Mouse (Mus musculus): Measurements from ENCODE around the gene Cx3cl1. TPM values are rescaled to one million over a fixed set of nuclear protein-coding genes. Genes with fewer than 3 reads are reported as not detected.
A peak's percentile ranks its signal among the peaks of the same experiment; 100 is the strongest.

Gene Cx3cl1
- polyA plus RNA-seq, 1 experiment: 148 TPM

DNA sequence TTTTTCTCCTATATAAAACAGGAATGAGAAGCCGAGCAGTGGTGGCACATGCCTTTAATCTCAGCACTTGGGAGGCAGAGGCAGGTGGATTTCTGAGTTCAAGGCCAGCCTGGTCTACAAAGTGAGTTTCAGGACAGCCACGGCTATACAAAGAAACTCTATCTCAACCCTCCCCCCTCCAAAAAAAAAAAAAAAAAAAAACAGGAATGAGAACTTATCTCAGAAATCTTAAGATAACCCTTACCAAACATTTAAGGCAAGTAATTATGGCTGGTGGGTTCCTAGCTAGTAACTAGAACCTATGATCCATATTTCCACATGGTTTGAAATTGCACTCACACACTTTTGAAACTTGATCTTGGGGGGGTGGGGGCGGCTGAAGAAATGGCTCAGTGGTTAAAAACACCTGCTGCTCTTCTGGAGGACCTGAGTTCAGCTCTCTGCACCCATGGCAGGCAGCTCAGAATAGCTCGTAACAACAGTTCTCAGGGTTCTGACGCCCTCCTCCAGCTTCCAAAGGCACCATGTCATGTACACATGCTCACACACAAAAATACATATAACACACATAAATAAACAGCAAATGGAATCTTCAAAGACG lies 14.3 kb downstream of the Cx3cl1 start:
- peaks cover 53% of the 10 kb centered on the region for H3K4me1 ChIP-seq (ENCODE audit: control insufficient read depth, insufficient read depth, low read length)
- DNase-seq: no peak
- H3K36me3 ChIP-seq (ENCODE audit: control insufficient read depth, insufficient read depth, low read length): no peaks in the 10 kb centered on the region
- 0 out of 2 replicates have a peak overlapping the region, but pooled peaks have one; percentile 21 for H3K27ac ChIP-seq (ENCODE audit: insufficient read depth, low read depth, low read length)
- no peaks in the 10 kb centered on the region for H3K27me3 ChIP-seq (replicated peaks; ENCODE audit: control insufficient read depth, insufficient read depth, low read length)
- no peak overlapping the region for H3K4me3 ChIP-seq (ENCODE audit: insufficient read depth, low read depth, low read length)
- TF ChIP-seq POLR2A (IDR thresholded peaks at IDR 0.05; ENCODE audit: low read depth, low read length) (no peak), CTCF (conservative IDR thresholded peaks at IDR 0.05; ENCODE audit: insufficient read depth, insufficient read length, low read depth, low read length) (no peak)
- 78% methylated on average over 6 of the region's 6 CpGs for WGBS

DNA sequence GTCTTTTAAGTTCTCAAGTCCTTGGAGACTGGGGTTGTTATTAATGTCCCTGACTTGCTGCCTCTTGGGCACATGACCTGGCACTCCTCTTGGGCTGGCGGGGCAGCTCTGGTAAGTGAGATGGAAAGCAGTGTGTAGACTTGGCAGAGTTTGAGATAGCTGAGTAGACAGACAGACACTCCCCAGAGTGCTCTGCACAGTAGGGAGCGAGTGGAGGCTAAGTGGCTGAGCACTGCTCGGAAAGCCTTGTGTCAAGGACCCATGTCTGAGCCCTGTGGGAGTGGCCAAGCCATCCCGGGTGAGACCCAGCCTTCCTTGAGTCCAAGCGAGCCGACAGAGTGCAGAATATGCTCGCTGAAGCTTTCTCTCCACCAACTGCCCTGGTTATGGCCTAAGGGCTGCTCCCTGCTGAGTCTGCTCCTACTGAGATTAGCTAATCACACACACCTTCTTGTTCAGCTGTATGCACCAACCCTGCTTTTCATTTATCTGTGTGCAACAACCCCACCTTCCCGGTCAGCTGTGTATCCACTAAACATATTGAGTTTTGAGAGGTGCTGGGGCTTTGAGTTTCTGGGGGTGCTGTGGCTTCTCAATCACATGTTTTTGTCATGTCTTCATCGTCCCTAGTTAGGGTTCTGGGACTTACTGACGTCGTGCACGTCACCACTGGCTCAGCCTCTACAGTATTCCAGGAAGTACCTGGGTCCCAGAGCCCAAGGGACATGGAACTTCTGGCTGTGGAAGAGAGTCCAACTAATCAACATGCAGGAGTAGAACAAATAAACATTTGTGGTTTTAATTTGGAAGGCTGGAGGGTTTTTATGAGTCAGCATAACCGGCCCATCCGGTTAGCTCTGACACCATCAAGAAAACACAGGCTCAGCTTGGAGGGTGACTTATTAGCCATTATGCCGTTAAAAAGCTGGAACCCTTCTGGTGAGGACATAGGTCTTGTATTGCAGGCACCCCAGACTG lies 16.0 kb downstream of the Cx3cl1 start:
- H3K27ac ChIP-seq (ENCODE audit: insufficient read depth, low read depth, low read length): peak overlapping the region; percentile 95
- no peak overlapping the region for H3K4me3 ChIP-seq (ENCODE audit: insufficient read depth, low read depth, low read length)
- TF ChIP-seq CTCF (conservative IDR thresholded peaks at IDR 0.05; ENCODE audit: insufficient read depth, insufficient read length, low read depth, low read length) (no peak), POLR2A (IDR thresholded peaks at IDR 0.05; ENCODE audit: low read depth, low read length) (no peak)
- H3K27me3 ChIP-seq (replicated peaks; ENCODE audit: control insufficient read depth, insufficient read depth, low read length): no peaks in the 10 kb centered on the region
- H3K4me1 ChIP-seq (ENCODE audit: control insufficient read depth, insufficient read depth, low read length): peaks cover 38% of the 10 kb centered on the region
- peak; percentile 89 for DNase-seq
- 33% methylated on average over 15 of the region's 15 CpGs for WGBS
- no peaks in the 10 kb centered on the region for H3K36me3 ChIP-seq (ENCODE audit: control insufficient read depth, insufficient read depth, low read length)

DNA sequence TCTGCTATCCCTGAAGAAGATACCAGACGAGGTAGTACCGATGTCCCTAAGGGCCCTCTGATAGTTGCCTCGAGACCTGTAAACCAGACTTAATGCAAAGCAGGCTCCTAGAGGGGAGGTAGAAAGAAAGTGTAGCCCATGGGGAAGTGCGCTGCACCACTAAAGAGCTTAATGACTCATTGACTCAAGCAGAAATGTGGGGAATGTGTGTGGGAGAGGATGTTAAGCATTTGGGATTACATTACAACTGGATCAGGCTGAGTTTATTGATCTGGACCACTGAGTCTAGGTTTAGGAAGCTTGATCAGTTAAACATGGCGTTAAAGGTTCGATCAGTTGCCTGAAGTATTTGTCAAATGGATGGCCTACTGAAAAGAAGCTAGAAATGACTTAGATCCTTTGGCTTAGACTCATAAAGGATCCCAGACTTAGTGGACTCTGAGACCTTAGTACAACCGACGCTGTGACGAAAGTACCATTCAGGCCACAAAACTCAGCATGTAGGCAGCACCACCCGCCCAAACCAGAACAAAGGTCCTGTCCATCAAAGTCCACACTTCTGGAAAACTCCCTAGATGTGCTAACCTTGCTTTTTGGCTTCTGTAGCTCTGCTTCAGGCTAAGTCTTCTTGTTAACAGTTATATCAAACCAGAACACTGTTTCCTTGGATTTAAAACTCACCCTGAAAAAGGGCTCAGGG lies 17.6 kb downstream of the Cx3cl1 start:
- 61% methylated on average over 10 of the region's 10 CpGs for WGBS
- H3K4me3 ChIP-seq (ENCODE audit: insufficient read depth, low read depth, low read length): no peak overlapping the region
- H3K4me1 ChIP-seq (ENCODE audit: control insufficient read depth, insufficient read depth, low read length): peaks cover 35% of the 10 kb centered on the region
- no peaks in the 10 kb centered on the region for H3K36me3 ChIP-seq (ENCODE audit: control insufficient read depth, insufficient read depth, low read length)
- no peaks in the 10 kb centered on the region for H3K27me3 ChIP-seq (replicated peaks; ENCODE audit: control insufficient read depth, insufficient read depth, low read length)
- peak; percentile 82 for DNase-seq
- H3K27ac ChIP-seq (ENCODE audit: insufficient read depth, low read depth, low read length): peak overlapping the region; percentile 69
- TF ChIP-seq POLR2A (IDR thresholded peaks at IDR 0.05; ENCODE audit: low read depth, low read length) (no peak), CTCF (conservative IDR thresholded peaks at IDR 0.05; ENCODE audit: insufficient read depth, insufficient read length, low read depth, low read length) (no peak)

DNA sequence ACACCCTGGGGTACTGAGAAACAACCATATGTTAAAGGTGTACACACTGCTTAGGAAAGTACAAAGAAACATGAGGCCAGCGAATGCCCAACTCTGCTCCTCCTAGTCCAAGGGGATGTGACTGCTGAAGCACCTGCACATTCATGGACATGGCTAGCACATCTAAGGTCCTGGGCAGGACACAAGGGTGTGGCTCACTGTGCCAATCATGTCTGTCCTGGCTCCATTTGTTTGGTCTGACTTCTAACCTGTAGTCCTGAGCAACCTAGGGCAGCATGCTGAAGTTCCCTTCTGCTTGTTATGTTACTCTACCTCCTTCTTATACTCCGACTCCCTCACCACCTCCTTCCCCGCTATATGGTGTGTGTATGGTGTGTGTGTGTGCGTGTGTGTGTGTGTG lies 22.6 kb downstream of the Cx3cl1 start:
- H3K27ac ChIP-seq (ENCODE audit: insufficient read depth, low read depth, low read length): no peak overlapping the region
- no peaks in the 10 kb centered on the region for H3K27me3 ChIP-seq (replicated peaks; ENCODE audit: control insufficient read depth, insufficient read depth, low read length)
- WGBS: 96% methylated on average over 4 of the region's 4 CpGs
- no peak overlapping the region for H3K4me3 ChIP-seq (ENCODE audit: insufficient read depth, low read depth, low read length)
- no peak for DNase-seq
- peaks cover 7% of the 10 kb centered on the region; the same call in 1 of the 2 replicates for H3K4me1 ChIP-seq (ENCODE audit: control insufficient read depth, insufficient read depth, low read length)
- TF ChIP-seq CTCF (conservative IDR thresholded peaks at IDR 0.05; ENCODE audit: insufficient read depth, insufficient read length, low read depth, low read length): no peak
- TF ChIP-seq POLR2A (IDR thresholded peaks at IDR 0.05; ENCODE audit: low read depth, low read length): no peak
- H3K36me3 ChIP-seq (ENCODE audit: control insufficient read depth, insufficient read depth, low read length): no peaks in the 10 kb centered on the region

DNA sequence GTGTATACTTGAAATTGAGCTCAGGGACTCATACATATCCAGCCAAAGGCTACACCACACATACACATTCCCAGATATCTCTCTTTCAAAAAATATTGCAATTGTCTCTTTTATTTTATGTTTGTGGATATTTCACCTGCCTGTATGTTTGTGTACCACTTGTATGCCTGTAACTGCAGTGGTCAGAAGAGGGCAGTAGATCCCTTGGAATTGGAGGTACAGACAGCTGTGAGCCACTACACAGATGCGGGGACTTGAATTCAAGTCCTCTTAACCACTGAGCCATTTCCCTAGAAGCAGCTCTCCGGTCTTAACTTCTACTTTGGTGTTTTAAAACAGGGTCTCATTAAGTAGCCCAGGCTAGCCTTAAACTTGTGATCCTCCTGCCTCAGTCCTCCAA lies 23.0 kb downstream of the Cx3cl1 start:
- no peak for TF ChIP-seq POLR2A (IDR thresholded peaks at IDR 0.05; ENCODE audit: low read depth, low read length)
- peak; percentile 29 for TF ChIP-seq CTCF (conservative IDR thresholded peaks at IDR 0.05; ENCODE audit: insufficient read depth, insufficient read length, low read depth, low read length)
- no peaks in the 10 kb centered on the region for H3K36me3 ChIP-seq (ENCODE audit: control insufficient read depth, insufficient read depth, low read length)
- H3K4me1 ChIP-seq (ENCODE audit: control insufficient read depth, insufficient read depth, low read length): peaks cover 4% of the 10 kb centered on the region; the same call in 1 of the 2 replicates
- WGBS: 93% methylated on average over 2 of the region's 2 CpGs
- no peaks in the 10 kb centered on the region for H3K27me3 ChIP-seq (replicated peaks; ENCODE audit: control insufficient read depth, insufficient read depth, low read length)
- no peak overlapping the region for H3K4me3 ChIP-seq (ENCODE audit: insufficient read depth, low read depth, low read length)
- DNase-seq: no peak
- H3K27ac ChIP-seq (ENCODE audit: insufficient read depth, low read depth, low read length): no peak overlapping the region

DNA sequence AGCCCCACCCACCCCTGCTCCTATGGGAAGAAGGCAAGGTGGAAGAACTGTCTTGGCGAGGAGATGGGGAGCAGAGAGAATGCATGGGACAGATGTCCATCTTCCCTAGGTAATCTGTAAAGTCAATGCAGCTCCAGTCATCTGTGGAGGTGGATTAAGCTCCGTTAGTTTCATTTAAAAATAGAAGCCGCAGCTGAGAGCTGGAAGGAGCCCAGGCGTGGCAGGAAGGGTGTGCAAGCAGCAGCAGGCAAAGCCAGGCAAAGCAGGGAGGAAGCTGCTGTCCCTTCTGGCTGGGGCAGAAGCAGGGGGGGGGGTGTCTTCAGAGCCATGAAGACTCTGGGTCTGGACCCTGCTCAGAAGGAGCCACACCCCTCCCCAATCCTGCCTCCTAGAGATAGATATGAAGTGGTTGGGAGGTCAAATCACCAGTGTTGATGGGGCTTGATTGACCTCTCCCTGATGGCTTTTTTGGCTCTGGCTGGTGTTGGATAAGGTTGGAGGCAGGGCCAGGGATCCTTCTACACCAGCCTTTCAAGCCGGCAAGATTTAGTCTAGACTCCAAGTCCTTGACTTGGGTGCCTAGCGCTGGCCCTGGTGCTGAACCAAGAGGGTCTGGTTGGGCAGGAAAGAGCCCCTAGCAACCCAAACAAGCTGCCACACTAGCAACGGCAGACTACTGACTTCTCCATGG lies 28.6 kb downstream of the Cx3cl1 start:
- DNase-seq: no peak
- H3K36me3 ChIP-seq (ENCODE audit: control insufficient read depth, insufficient read depth, low read length): no peaks in the 10 kb centered on the region
- no peak overlapping the region for H3K4me3 ChIP-seq (ENCODE audit: insufficient read depth, low read depth, low read length)
- no peak overlapping the region for H3K27ac ChIP-seq (ENCODE audit: insufficient read depth, low read depth, low read length)
- 46% methylated on average over 7 of the region's 7 CpGs for WGBS
- no peak for TF ChIP-seq POLR2A (IDR thresholded peaks at IDR 0.05; ENCODE audit: low read depth, low read length)
- no peak for TF ChIP-seq CTCF (conservative IDR thresholded peaks at IDR 0.05; ENCODE audit: insufficient read depth, insufficient read length, low read depth, low read length)
- H3K4me1 ChIP-seq (ENCODE audit: control insufficient read depth, insufficient read depth, low read length): no peaks in the 10 kb centered on the region
- no peaks in the 10 kb centered on the region for H3K27me3 ChIP-seq (replicated peaks; ENCODE audit: control insufficient read depth, insufficient read depth, low read length)
